Mouse (Mus musculus) hindbrain, embryonic 16.5 days (tissue): Measurements from ENCODE around the gene Akap14. TPM values are rescaled to one million over a fixed set of nuclear protein-coding genes. Genes with fewer than 3 reads are reported as not detected.

Experiments used
- ATAC-seq: fragments of 200-750 bp; cut with Nextera tagmentation; 2 replicates; pipeline ENCODE4 v1.8.0; 2017; ENCODE audit warnings: moderate TSS enrichment, moderate library complexity
- H3K27ac ChIP-seq: fragments of 300-500 bp; sonication (generic); 2 replicates; pipeline ENCODE4 v1.5.1; 2014; ENCODE audit warnings: low read depth, mild to moderate bottlenecking, control low read depth, low read length, moderate library complexity
- H3K27me3 ChIP-seq: fragments of 300-500 bp; sonication (generic); replicated peaks from 2 replicates; pipeline ENCODE4 v1.6.1; 2014; ENCODE audit warnings: low read length; ENCODE audit not compliant: control insufficient read depth, insufficient read depth
- H3K36me3 ChIP-seq: fragments of 300-500 bp; sonication (generic); 2 replicates; pipeline ENCODE4 v1.6.1; 2014; ENCODE audit warnings: mild to moderate bottlenecking, low read length, moderate library complexity, mixed read lengths; ENCODE audit not compliant: control insufficient read depth, insufficient read depth
- H3K4me1 ChIP-seq: fragments of 300-500 bp; sonication (generic); 2 replicates; pipeline ENCODE4 v1.6.1; 2014; ENCODE audit warnings: low read depth, low read length; ENCODE audit not compliant: control insufficient read depth, insufficient read depth
- H3K4me2 ChIP-seq: fragments of 300-500 bp; sonication (generic); 2 replicates; pipeline ENCODE4 v1.6.1; 2014; ENCODE audit warnings: mild to moderate bottlenecking, low read length, control low read depth, moderate library complexity
- H3K4me3 ChIP-seq: fragments of 300-500 bp; sonication (generic); 2 replicates; pipeline ENCODE4 v1.5.1; 2014; ENCODE audit warnings: mild to moderate bottlenecking, low read length, control low read depth, moderate library complexity
- H3K9ac ChIP-seq: fragments of 300-500 bp; sonication (generic); 2 replicates; pipeline ENCODE4 v1.6.1; 2014; ENCODE audit warnings: low read depth, mild to moderate bottlenecking, control low read depth, low read length, moderate library complexity
- H3K9me3 ChIP-seq: fragments of 300-500 bp; sonication (generic); 2 replicates; pipeline ENCODE4 v1.6.1; 2014; ENCODE audit warnings: mild to moderate bottlenecking, low read length, moderate library complexity; ENCODE audit not compliant: control insufficient read depth
- WGBS: fragments of 180-500 bp; shearing (Covaris S2); extraction: QIAGEN DNeasy Blood & Tissue Kit; methylation state at CpG from one replicate; pipeline ENCODE4 v1.1.7; 2014; 5-methylcytosine and 5-hydroxymethylcytosine counted together
- polyA plus RNA-seq: library from polyadenylated mRNA; unstranded; fragments of >200 nt; fragmentation: Nextera tagmentation; extraction: Ambion mirVana; gene quantifications from 2 replicates; pipeline ENCODE4 v1.2.1, GENCODE M21; 2015

Akap14 gene
- polyA plus RNA-seq, 1 experiment from 2014 or later = 0.28 TPM

- no peaks in the 10 kb centered on the region for H3K36me3 ChIP-seq
- no peaks in the 10 kb centered on the region for H3K9me3 ChIP-seq
- H3K9ac ChIP-seq = no peak overlapping the region
- ATAC-seq = no peak
- no peak overlapping the region for H3K4me3 ChIP-seq
- H3K4me1 ChIP-seq = no peaks in the 10 kb centered on the region
- no CpG with 5 or more reads among the region's 5 CpGs for WGBS
- no peaks in the 10 kb centered on the region for H3K27me3 ChIP-seq
- H3K27ac ChIP-seq = no peak overlapping the region
- H3K4me2 ChIP-seq = no peak overlapping the region
Measured at GRCm38 (mm10) chrX:37117085-37117484, 51.6 kb downstream of the Akap14 start.

- 81% methylated on average over 4 of the region's 4 CpGs for WGBS
- no peak overlapping the region for H3K27ac ChIP-seq
- no peak overlapping the region for H3K4me3 ChIP-seq
- no peak overlapping the region for H3K9ac ChIP-seq
- no peaks in the 10 kb centered on the region for H3K27me3 ChIP-seq
- no peaks in the 10 kb centered on the region for H3K9me3 ChIP-seq
- no peak overlapping the region for H3K4me2 ChIP-seq
- H3K4me1 ChIP-seq = no peaks in the 10 kb centered on the region
- ATAC-seq = no peak
- no peaks in the 10 kb centered on the region for H3K36me3 ChIP-seq
Measured at GRCm38 (mm10) chrX:37110881-37111193, 57.8 kb downstream of the Akap14 start.

GRCm38 (mm10) chrX:37110193-37110880, 58.3 kb downstream of the Akap14 start, which contains the start of gene Upf3b:
TSS of gene Upf3b (minus strand) at chrX:37110322.
- Histone ChIP-seq H3K9me3 (no peaks in the 10 kb centered on the region), H3K4me1 (no peaks in the 10 kb centered on the region), H3K36me3 (no peaks in the 10 kb centered on the region), H3K27ac (peak within 1 kb of the TSS; percentile 79), H3K9ac (peak within 1 kb of the TSS; percentile 59), H3K4me2 (peak within 1 kb of the TSS; percentile 57), H3K4me3 (peak within 1 kb of the TSS; percentile 47), H3K27me3 (no peaks in the 10 kb centered on the region)
- WGBS = 21% methylated on average over 30 of the region's 30 CpGs
- peak; percentile 98 for ATAC-seq

- Histone ChIP-seq H3K27me3 (no peaks in the 10 kb centered on the region), H3K9ac (peak overlapping the region; percentile 59), H3K4me2 (peak overlapping the region; percentile 57), H3K4me1 (no peaks in the 10 kb centered on the region), H3K27ac (peak overlapping the region; percentile 79), H3K36me3 (no peaks in the 10 kb centered on the region), H3K4me3 (peak overlapping the region; percentile 47), H3K9me3 (no peaks in the 10 kb centered on the region)
- peak; percentile 88 for ATAC-seq
- WGBS = 21% methylated on average over 27 of the region's 27 CpGs
Measured at GRCm38 (mm10) chrX:37109526-37110192, 59.0 kb downstream of the Akap14 start.

- WGBS = 72% methylated on average over 2 of the region's 2 CpGs
- ATAC-seq = no peak
- no peaks in the 10 kb centered on the region for H3K4me1 ChIP-seq
Measured at GRCm38 (mm10) chrX:37103826-37104225, 64.8 kb downstream of the Akap14 start.

More at GRCm38 (mm10) chrX:37103826-37104225, 64.8 kb downstream of the Akap14 start:
- H3K9ac ChIP-seq = no peak overlapping the region
- no peak overlapping the region for H3K4me2 ChIP-seq
- no peak overlapping the region for H3K4me3 ChIP-seq
- no peaks in the 10 kb centered on the region for H3K27me3 ChIP-seq
- peaks cover 3% of the 10 kb centered on the region; the same call in 1 of the 2 replicates for H3K36me3 ChIP-seq
- no peak overlapping the region for H3K27ac ChIP-seq
- no peaks in the 10 kb centered on the region for H3K9me3 ChIP-seq

Other genes starting within 250 kb of the Akap14 start
- 77.8 and 78.0 TPM in 2 replicates for gene Sept6, start 177.0 kb downstream of the Akap14 start, polyA plus RNA-seq
- gene Sowahd, start 120.0 kb downstream of the Akap14 start, polyA plus RNA-seq = 0.10 and 0.16 TPM in 2 replicates
- 227 and 236 TPM in 2 replicates for gene Rpl39, start 83.4 kb downstream of the Akap14 start, polyA plus RNA-seq
- gene Upf3b, start 58.5 kb downstream of the Akap14 start, polyA plus RNA-seq = 24.8 and 27.2 TPM in 2 replicates
- gene Nkap, start 42.0 kb downstream of the Akap14 start, polyA plus RNA-seq = 20.7 and 24.0 TPM in 2 replicates
- 639 and 741 TPM in 2 replicates for gene Ndufa1, start 22.3 kb upstream of the Akap14 start, polyA plus RNA-seq
- 21.0 and 26.6 TPM in 2 replicates for gene Rnf113a1, start 22.4 kb upstream of the Akap14 start, polyA plus RNA-seq
- gene Gm9, start 42.2 kb upstream of the Akap14 start, polyA plus RNA-seq = not detected in 2 replicates
- not detected in 2 replicates for gene Rhox1, start 53.4 kb upstream of the Akap14 start, polyA plus RNA-seq
- not detected in 2 replicates for gene Rhox2a, start 76.1 kb upstream of the Akap14 start, polyA plus RNA-seq
- not detected in 2 replicates for gene Rhox3a, start 81.1 kb upstream of the Akap14 start, polyA plus RNA-seq
- not detected in 2 replicates for gene Rhox4a, start 96.5 kb upstream of the Akap14 start, polyA plus RNA-seq
- gene Rhox3a2, start 211.2 kb upstream of the Akap14 start, polyA plus RNA-seq = not detected in 2 replicates
- gene Rhox4a2, start 222.0 kb upstream of the Akap14 start, polyA plus RNA-seq = not detected in 2 replicates
- gene Rhox2b, start 243.2 kb upstream of the Akap14 start, polyA plus RNA-seq = not detected in 2 replicates